Mouse (Mus musculus): ENCODE measurements around the gene Gm20831.
"Not testable (repeated sequence)": the region's sequence is repeated elsewhere in the genome, so short reads cannot be mapped to it uniquely, and the experiment has no call there.

Gene Gm20831

DNA sequence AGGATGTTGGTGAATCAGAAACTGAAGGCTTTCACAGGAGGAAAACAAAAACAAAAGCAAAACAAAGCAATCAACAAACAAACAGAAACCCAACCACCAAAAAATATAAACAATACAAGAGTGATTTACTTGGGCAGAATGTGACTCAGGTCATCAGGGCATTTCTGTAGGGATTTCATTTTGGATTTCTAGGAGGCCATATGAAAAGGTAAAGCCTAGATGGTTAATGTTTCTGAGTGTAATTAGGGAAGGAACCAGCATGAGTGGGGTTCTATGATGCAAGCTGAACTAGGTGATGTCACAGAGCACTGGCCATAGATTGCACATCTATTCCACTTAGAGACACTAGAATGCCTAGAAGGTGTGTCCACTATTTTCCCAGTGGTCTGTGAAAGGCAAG, at the start of gene Gm20831, which contains the start of gene Gm20772:
Gm20831 (plus strand) TSS at position 301 of the 400 bp plus-strand sequence.
Gm20772 (plus strand) TSS at position 301 of the 400 bp plus-strand sequence.
- not testable (repeated sequence) for DNase-seq (ENCODE audit: low read depth, low spot score)

DNA sequence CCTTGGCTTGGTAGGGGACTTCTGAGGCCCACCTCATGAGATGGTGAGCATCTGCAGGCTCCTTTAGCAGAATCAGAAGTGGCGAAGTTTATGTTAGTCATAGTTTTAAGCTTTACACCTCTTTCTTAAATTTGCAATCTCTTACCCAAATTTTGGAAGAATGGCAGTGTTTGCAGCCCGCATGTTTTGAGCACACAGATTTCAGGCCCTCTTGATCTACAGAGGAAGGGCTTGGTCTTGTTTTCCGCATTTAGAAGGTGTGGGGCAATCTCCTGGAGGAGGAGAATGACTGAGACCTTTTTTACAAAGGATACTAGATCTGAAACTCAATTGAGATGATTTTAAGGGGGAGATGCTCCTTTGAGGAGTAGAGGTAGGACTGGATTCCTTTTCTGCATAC, 28.4 kb upstream of the Gm20831 start, which contains the start of gene Gm21904:
Gm21904 (minus strand) TSS at position 101 of the 400 bp plus-strand sequence.
- not testable (repeated sequence) for DNase-seq (ENCODE audit: low read depth, low spot score)

- DNase-seq (ENCODE audit: low read depth, low spot score): not testable (repeated sequence)
Observed at GRCm38 (mm10) chrY:17937230-17937629, 62.7 kb downstream of the Gm20831 start, which contains the start of gene Srsy. Gene Srsy, minus strand, starts transcription at chrY:17937330.

All from brain, embryonic 18.5 days (tissue).